In the genomic region with DNA sequence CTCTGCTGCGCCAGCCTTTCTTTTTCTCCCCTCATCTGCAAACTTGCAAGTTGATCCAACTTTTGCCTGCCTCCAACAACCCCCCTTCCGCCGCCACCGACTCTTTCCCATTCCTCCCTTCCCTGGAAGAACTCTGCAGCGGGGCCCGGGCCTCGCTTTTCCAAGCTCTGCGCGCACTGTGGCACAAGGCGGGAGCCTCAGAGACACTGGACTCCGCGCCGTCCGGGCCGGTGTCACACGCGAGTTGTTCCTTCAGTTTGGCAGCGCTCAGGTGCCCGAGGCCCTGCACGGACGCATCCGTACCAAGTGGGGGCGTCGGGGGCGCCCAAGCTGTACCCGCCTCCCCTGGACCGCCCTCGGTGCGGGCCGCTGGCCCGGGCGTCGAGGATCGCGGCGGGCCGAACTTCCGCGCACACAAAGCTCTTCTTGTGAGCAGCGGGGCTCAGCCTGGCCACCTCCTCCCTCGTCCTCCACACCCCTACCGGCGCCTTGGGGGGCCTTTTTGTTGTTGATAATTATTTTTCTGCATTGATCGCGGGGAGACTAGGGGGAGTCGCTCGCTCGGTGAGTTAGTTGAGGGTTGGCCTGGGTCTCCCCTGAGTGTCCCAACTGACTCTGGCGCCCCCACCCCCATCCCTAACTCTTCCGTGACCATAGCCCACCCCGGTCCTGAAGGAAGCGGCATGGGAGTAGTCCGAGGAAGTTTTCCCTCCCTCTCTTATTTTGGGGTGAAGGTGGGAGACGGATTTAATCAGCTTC, we compare ENCODE assay signal across 1 mouse cellular context.
TF ChIP-seq lines count a peak whose summit lies in the region.

No protein-coding gene starts in this region.

TF ChIP-seq in C2C12, 6 proteins besides CTCF, POLR2A, EP300 and RAD21:
- no peak for TF ChIP-seq CEBPB (IDR thresholded peaks at IDR 0.05; ENCODE audit: low read depth)
- TF ChIP-seq FOSL1 (IDR thresholded peaks at IDR 0.05; ENCODE audit: insufficient read depth, low read length, poor library complexity, severe bottlenecking), result no peak
- TF ChIP-seq MYOD1 (IDR thresholded peaks at IDR 0.05; ENCODE audit: control insufficient read depth, insufficient read length, low read depth), result no peak
- TF ChIP-seq USF1 (IDR thresholded peaks at IDR 0.05; ENCODE audit: low read depth), result no peak
- no peak for TF ChIP-seq MYOG (IDR thresholded peaks at IDR 0.05; ENCODE audit: control insufficient read depth, extremely low read depth, insufficient read length)
- TF ChIP-seq MAX (IDR thresholded peaks at IDR 0.05), result no peak
